Mouse (Mus musculus) adrenal gland, adult 18-20 months (tissue): ENCODE measurements around the gene Scn1a. TPM values are rescaled to one million over a fixed set of nuclear protein-coding genes. Genes with fewer than 3 reads are reported as not detected.

Experiments
- DNase-seq, 2 experiments: peaks; one replicate each; pipeline ENCODE4 v3.0.0; 2021 to 2022; ENCODE audit warnings: low spot score in 2 of 2
- long read RNA-seq, 2 experiments: library from polyadenylated mRNA; stranded (forward); transcript quantifications; one replicate each; pipeline ENCODE4 v2.0.0; 2021
- total RNA-seq, 2 experiments: library from RNA; stranded (reverse); gene quantifications; 1 replicate in 1 of 2; 2 replicates in 1 of 2; pipeline ENCODE4 v1.2.3; 2021

Scn1a gene
- total RNA-seq = under 1 TPM; 0.10 TPM
- long read RNA-seq, experiment 1 = 0 reads
- long read RNA-seq, experiment 2 = 0 reads

DNA sequence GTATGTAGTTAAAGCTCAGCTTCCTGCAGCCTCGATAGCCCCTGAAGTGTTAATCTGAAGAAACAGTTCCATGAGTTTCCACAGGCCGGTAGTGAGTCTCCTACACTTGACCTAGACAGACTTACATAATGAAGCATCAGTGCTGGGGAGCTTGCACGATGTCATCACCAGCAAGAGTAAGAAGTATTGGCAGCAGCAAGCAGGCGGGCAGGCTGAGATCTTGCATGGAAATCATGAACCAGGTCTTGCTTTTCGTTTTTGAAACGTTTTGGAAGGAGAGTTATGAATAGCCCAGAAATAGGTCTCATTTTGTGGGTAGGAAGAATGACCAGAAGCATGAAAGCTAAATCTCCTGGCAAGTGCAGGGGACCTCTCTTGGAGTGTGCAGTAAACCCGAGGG, at the start of gene Scn1a:
Gene Scn1a, minus strand, starts transcription at position 130 of the 400 bp plus-strand sequence.
- DNase-seq = no peak

DNA sequence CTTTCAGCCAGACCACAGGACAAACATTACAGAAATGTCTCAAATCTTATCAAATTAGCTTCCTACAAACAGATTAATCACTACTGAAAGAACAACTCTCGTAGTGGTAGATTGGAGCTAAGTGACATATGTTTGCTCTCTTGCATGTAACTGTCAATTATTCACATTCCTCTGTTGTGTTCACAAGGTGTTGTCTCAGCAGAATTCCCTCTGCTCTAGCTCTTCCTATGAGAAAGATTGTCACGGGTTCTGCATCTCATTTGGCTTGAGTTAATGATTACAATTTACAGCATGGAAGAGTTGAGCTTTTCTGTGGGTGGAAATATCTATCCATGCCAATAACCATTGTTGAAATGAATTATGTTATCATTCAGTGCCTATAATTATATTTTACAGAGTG, 37.8 kb upstream of the Scn1a start:
- DNase-seq = no peak

- DNase-seq = no peak
These were observed 32.7 kb upstream of the Scn1a start for GRCm38 (mm10) chr2:66473181-66473822.

GRCm38 (mm10) chr2:66465484-66465883, 24.8 kb upstream of the Scn1a start:
- DNase-seq = no peak

DNA sequence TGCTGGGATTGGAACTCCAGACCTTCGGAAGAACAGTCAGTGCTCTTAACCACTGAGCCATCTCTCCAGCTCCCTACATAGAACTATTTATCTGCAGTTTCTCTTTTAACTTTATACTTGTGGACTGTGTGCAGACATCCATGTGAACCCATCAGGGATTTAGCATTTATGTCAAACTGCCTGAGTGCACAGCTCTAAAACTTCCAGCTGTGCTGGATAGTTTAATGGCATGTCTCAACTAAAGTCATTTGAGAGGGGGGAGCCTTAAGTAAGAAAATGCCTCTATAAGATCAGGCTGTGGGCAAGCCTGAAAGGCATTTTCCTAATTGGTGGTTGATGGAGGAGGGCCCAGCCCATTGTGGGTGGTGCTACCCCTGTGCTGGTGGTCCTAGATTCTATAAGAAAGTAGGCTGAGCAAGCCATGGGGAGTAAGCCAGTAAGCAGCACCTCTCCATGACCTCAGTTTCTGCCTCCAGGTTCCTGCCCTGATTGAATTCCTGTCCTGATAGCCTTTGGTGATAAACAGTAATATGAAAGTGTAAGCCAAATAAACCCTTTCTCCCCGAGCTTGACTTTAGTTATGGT, 24.3 kb upstream of the Scn1a start:
- no peak for DNase-seq

DNA sequence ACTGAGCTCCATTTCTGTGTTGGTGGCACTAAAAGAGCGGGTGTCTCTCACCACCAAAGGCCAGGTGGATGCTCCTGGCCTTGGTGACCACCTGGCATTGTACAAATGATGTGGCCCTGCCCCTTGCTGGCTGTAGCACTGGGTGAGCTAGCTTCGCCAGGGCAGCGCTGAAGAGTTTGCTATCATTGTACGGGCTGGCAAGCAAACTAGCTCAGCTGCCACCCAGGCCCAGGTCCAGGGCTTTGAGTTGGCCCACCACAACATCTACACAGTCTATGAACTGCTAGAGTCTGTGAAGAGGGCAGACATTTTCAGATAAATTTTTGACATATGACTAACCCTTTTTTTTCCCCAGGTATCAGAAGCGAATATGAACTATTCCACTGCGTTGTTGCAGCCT, 23.3 kb upstream of the Scn1a start:
- DNase-seq = no peak

- DNase-seq = no peak
These were observed 21.8 kb upstream of the Scn1a start for GRCm38 (mm10) chr2:66462458-66462857.

GRCm38 (mm10) chr2:66439764-66440471, 722 bp downstream of the Scn1a start:
- DNase-seq = no peak

GRCm38 (mm10) chr2:66436286-66436685, 4.4 kb downstream of the Scn1a start:
- no peak for DNase-seq

GRCm38 (mm10) chr2:66409740-66410290, 30.8 kb downstream of the Scn1a start:
- no peak for DNase-seq

DNA sequence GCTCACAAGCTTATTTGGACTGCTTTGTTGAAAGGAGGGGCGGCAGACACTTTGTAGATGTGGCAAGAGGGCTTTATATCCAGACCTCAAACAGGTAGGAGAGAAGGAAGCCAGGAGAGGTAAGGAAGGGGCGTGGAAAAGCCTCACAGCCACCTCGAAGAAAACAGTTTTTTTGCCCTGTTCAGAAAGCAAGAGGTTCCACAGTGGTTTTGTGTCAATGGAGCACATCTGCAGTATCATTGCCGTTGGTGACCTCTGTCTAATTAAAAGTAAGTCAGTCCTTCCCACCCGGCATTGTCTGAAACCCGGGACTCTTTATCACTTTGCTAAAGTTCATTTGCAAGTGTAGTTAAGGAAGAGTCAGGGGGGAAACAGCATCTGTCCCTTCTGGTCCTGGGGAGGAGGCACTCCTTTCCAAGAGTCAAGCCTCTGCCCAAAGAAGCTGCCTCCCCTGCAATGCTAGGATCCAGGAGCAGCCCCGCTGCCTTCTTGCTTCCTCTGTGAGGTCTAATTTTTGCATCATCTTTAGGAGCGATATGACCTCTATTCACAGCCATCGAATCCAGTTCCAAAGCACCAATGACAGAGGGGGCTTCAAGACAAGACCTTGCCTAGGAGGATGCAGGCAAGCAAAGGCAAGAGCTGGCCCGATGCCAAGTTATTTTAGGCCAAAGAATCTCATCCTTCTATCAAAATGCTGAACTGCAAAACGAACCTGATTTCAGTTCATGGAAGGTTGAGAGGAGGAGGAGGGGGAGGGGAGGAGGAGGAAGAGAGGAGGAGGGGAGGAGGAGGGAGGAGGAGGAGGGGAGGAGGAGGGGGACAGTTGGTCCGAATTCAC, 31.5 kb downstream of the Scn1a start:
- DNase-seq = no peak

GRCm38 (mm10) chr2:66408456-66408855, 32.2 kb downstream of the Scn1a start:
- DNase-seq = no peak

- no peak for DNase-seq
These were observed 48.1 kb downstream of the Scn1a start for GRCm38 (mm10) chr2:66392586-66392985.

GRCm38 (mm10) chr2:66367957-66368356, 72.7 kb downstream of the Scn1a start:
- no peak for DNase-seq

- no peak for DNase-seq
These were observed 90.0 kb downstream of the Scn1a start for GRCm38 (mm10) chr2:66350590-66350989.

DNA sequence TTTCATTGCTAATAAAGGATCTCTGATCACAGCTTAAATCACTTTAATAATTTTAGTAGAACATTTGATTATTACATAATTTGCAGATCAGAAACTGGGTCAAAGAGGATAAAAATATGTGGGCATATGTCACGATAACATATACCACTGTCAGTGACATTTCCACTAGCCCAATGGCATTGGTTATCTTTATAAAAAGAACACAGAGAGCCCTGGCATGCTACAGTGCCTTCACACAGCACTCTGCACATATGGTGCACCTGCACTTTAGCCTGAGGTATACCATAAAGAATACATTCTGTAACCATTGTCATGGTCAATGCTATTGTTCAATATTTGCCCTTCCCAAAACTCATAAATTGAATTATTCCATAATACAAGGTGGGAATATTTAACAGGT, 94.0 kb downstream of the Scn1a start:
- no peak for DNase-seq

- no peak for DNase-seq
These were observed 94.5 kb downstream of the Scn1a start for GRCm38 (mm10) chr2:66346181-66346580.

DNA sequence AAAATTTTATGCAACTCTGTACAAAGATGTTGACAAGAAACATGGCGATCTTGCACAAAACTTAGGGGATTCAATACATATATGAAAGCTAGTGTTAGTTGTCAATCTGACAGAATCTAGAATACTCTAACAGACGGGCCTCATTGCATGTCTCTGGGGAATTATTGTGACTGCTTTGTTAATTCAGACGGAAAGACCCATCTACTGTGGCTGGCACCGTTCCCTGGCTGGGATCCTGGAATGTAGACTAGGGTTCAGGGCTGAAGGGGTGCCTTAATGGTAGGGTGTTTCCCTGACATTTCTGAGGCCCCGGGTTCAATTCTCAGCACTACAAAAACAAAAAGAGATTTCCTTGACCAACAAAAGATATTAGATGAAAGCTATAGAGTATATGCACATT, 103.2 kb downstream of the Scn1a start:
- DNase-seq = no peak

DNA sequence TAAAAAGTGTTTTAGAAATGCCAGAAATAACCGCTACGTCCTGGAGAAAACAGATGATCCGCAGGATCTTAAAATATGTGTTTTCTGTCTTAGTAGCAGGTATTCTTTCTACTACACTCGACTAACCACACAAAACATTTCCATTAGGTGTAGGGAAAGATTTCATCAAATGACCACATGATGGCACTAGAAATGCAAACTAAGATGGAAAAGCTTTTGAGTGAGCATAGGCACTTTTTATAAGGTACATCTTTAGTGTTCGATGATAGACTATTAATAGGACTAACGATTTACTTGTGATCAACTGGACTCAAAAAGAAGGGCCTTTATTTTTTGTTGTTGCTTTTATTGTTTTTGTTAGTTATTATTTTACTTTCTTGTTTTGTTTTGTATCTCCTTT, 104.2 kb downstream of the Scn1a start:
- no peak for DNase-seq

DNA sequence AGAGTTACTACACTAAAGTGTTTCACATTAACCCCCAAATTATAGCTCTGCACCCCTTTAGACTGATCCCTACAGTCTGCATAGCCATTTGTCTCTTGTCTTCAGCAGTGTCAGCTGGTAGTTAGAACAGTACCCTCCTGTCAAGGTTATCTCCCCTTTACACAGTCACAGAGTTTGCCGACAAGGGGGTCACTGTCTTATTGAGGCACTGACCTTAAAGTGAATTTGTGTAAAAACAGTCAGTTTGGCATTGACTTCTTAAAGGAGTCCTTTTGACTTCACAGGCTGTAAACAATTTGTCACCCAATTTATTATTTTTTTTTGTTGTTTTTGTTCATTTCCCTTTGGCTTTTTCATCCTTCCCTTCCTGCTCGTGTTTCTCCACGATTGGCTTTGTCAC, 168.1 kb downstream of the Scn1a start:
- DNase-seq = no peak
